Mouse (Mus musculus): ENCODE data around the gene Camk2g. TPM values are rescaled to one million over a fixed set of nuclear protein-coding genes. Genes with fewer than 3 reads are reported as not detected.

The Camk2g gene
- polyA plus RNA-seq (2015; fragmentation: Nextera tagmentation; extraction: Ambion mirVana), result 140 and 144 TPM in 2 replicates

- peaks cover 52% of the 10 kb centered on the region for H3K4me1 ChIP-seq
- peak within 1 kb of the TSS; percentile 81 for H3K27ac ChIP-seq
- peak within 1 kb of the TSS; percentile 85 for H3K4me2 ChIP-seq
- peak within 1 kb of the TSS; percentile 90 for H3K4me3 ChIP-seq
- no peaks in the 10 kb centered on the region for H3K27me3 ChIP-seq (replicated peaks)
- H3K9ac ChIP-seq, result peak within 1 kb of the TSS; percentile 88
- H3K9me3 ChIP-seq, result no peaks in the 10 kb centered on the region
- peak; percentile 90 for ATAC-seq (replicated peaks)
- WGBS, result under 1% methylated on average over 61 of the region's 76 CpGs
- peaks cover 7% of the 10 kb centered on the region; the same call in 1 of the 2 replicates for H3K36me3 ChIP-seq (replicated peaks)
Observed at GRCm38 (mm10) chr14:20793758-20794531, at the start of gene Camk2g. Camk2g (minus strand) TSS chr14:20794088.

- ATAC-seq (replicated peaks), result no peak
- no peak overlapping the region for H3K4me2 ChIP-seq
- H3K4me3 ChIP-seq, result no peak overlapping the region
- no peaks in the 10 kb centered on the region for H3K27me3 ChIP-seq (replicated peaks)
- no peaks in the 10 kb centered on the region for H3K36me3 ChIP-seq (replicated peaks)
- WGBS, result 74% methylated on average over 3 of the region's 3 CpGs
- no peak overlapping the region for H3K9ac ChIP-seq
- no peaks in the 10 kb centered on the region for H3K9me3 ChIP-seq
- no peak overlapping the region for H3K27ac ChIP-seq
- no peaks in the 10 kb centered on the region for H3K4me1 ChIP-seq
Observed at GRCm38 (mm10) chr14:20842629-20843028, 48.7 kb upstream of the Camk2g start.

GRCm38 (mm10) chr14:20841526-20841925 is 47.6 kb upstream of the Camk2g start:
- Histone ChIP-seq H3K27me3 (replicated peaks) (no peaks in the 10 kb centered on the region), H3K27ac (no peak overlapping the region), H3K4me2 (no peak overlapping the region), H3K9ac (no peak overlapping the region), H3K36me3 (replicated peaks) (no peaks in the 10 kb centered on the region), H3K9me3 (no peaks in the 10 kb centered on the region), H3K4me3 (no peak overlapping the region), H3K4me1 (peaks cover 6% of the 10 kb centered on the region)
- no peak for ATAC-seq (replicated peaks)
- WGBS, result 89% methylated on average over 2 of the region's 2 CpGs

GRCm38 (mm10) chr14:20837681-20838080 is 43.8 kb upstream of the Camk2g start:
- Histone ChIP-seq H3K9me3 (no peaks in the 10 kb centered on the region), H3K9ac (no peak overlapping the region), H3K36me3 (replicated peaks) (no peaks in the 10 kb centered on the region), H3K4me3 (no peak overlapping the region), H3K4me1 (peaks cover 11% of the 10 kb centered on the region), H3K27me3 (replicated peaks) (0 out of 2 replicates have a peak, but pooled peaks cover 3% of the 10 kb centered on the region), H3K4me2 (no peak overlapping the region), H3K27ac (no peak overlapping the region)
- 71% methylated on average over 7 of the region's 7 CpGs for WGBS
- ATAC-seq (replicated peaks), result no peak

- Histone ChIP-seq H3K4me1 (peaks cover 11% of the 10 kb centered on the region), H3K9me3 (no peaks in the 10 kb centered on the region), H3K36me3 (replicated peaks) (no peaks in the 10 kb centered on the region), H3K4me3 (peak overlapping the region; percentile 49), H3K27me3 (replicated peaks) (0 out of 2 replicates have a peak, but pooled peaks cover 3% of the 10 kb centered on the region), H3K4me2 (peak overlapping the region; percentile 98), H3K27ac (no peak overlapping the region), H3K9ac (peak overlapping the region; percentile 47)
- ATAC-seq (replicated peaks), result no peak; the same call in none of the 2 replicates
- WGBS, result 6% methylated on average over 10 of the region's 10 CpGs
Observed at GRCm38 (mm10) chr14:20836905-20837376, 43.1 kb upstream of the Camk2g start.

GRCm38 (mm10) chr14:20836171-20836904 is 42.5 kb upstream of the Camk2g start, which contains the start of gene Plau:
Plau (plus strand) TSS chr14:20836660.
- H3K4me1 ChIP-seq, result peaks cover 11% of the 10 kb centered on the region
- H3K9ac ChIP-seq, result peak within 1 kb of the TSS; percentile 47
- peak within 1 kb of the TSS; percentile 98 for H3K4me2 ChIP-seq
- WGBS, result 2% methylated on average over 33 of the region's 33 CpGs
- H3K4me3 ChIP-seq, result peak within 1 kb of the TSS; percentile 49
- ATAC-seq (replicated peaks), result peak; percentile 83
- H3K27ac ChIP-seq, result no peak within 1 kb of the TSS
- no peaks in the 10 kb centered on the region for H3K36me3 ChIP-seq (replicated peaks)
- H3K9me3 ChIP-seq, result no peaks in the 10 kb centered on the region
- H3K27me3 ChIP-seq (replicated peaks), result 0 out of 2 replicates have a peak, but pooled peaks cover 3% of the 10 kb centered on the region

GRCm38 (mm10) chr14:20834136-20834535 is 40.2 kb upstream of the Camk2g start:
- whole genome bisulfite sequencing, result 69% methylated on average over 7 of the region's 7 CpGs
- Histone ChIP-seq H3K27ac (no peak overlapping the region), H3K4me1 (peaks cover 11% of the 10 kb centered on the region), H3K27me3 (replicated peaks) (0 out of 2 replicates have a peak, but pooled peaks cover 3% of the 10 kb centered on the region), H3K9ac (no peak overlapping the region), H3K4me2 (no peak overlapping the region), H3K36me3 (replicated peaks) (no peaks in the 10 kb centered on the region), H3K9me3 (no peaks in the 10 kb centered on the region), H3K4me3 (no peak overlapping the region)
- ATAC-seq (replicated peaks), result no peak

GRCm38 (mm10) chr14:20833525-20833924 is 39.6 kb upstream of the Camk2g start:
- no peak overlapping the region for H3K4me3 ChIP-seq
- H3K27me3 ChIP-seq (replicated peaks), result 0 out of 2 replicates have a peak, but pooled peaks cover 3% of the 10 kb centered on the region
- no peak overlapping the region for H3K4me2 ChIP-seq
- no peak overlapping the region for H3K27ac ChIP-seq
- WGBS, result 88% methylated on average over 4 of the region's 4 CpGs
- no peak overlapping the region for H3K9ac ChIP-seq
- H3K36me3 ChIP-seq (replicated peaks), result no peaks in the 10 kb centered on the region
- peaks cover 11% of the 10 kb centered on the region for H3K4me1 ChIP-seq
- ATAC-seq (replicated peaks), result no peak
- no peaks in the 10 kb centered on the region for H3K9me3 ChIP-seq

GRCm38 (mm10) chr14:20831915-20832314 is 38.0 kb upstream of the Camk2g start:
- peaks cover 8% of the 10 kb centered on the region for H3K4me1 ChIP-seq
- 0 out of 2 replicates have a peak, but pooled peaks cover 3% of the 10 kb centered on the region for H3K27me3 ChIP-seq (replicated peaks)
- no peak overlapping the region for H3K4me2 ChIP-seq
- H3K4me3 ChIP-seq, result no peak overlapping the region
- H3K27ac ChIP-seq, result no peak overlapping the region
- 82% methylated on average over 1 of the region's 1 CpGs for WGBS
- no peak for ATAC-seq (replicated peaks)
- no peak overlapping the region for H3K9ac ChIP-seq
- no peaks in the 10 kb centered on the region for H3K36me3 ChIP-seq (replicated peaks)
- no peaks in the 10 kb centered on the region for H3K9me3 ChIP-seq

GRCm38 (mm10) chr14:20831141-20831910 is 37.4 kb upstream of the Camk2g start:
- no peak overlapping the region for H3K4me2 ChIP-seq
- H3K9me3 ChIP-seq, result no peaks in the 10 kb centered on the region
- 91% methylated on average over 9 of the region's 9 CpGs for WGBS
- H3K27ac ChIP-seq, result no peak overlapping the region
- H3K4me3 ChIP-seq, result no peak overlapping the region
- 0 out of 2 replicates have a peak, but pooled peaks cover 3% of the 10 kb centered on the region for H3K27me3 ChIP-seq (replicated peaks)
- H3K4me1 ChIP-seq, result peaks cover 4% of the 10 kb centered on the region
- H3K36me3 ChIP-seq (replicated peaks), result no peaks in the 10 kb centered on the region
- no peak for ATAC-seq (replicated peaks)
- no peak overlapping the region for H3K9ac ChIP-seq

- 90% methylated on average over 12 of the region's 12 CpGs for WGBS
- no peaks in the 10 kb centered on the region for H3K9me3 ChIP-seq
- ATAC-seq (replicated peaks), result no peak
Observed at GRCm38 (mm10) chr14:20829523-20830366, 35.9 kb upstream of the Camk2g start.

More at GRCm38 (mm10) chr14:20829523-20830366, 35.9 kb upstream of the Camk2g start:
- no peaks in the 10 kb centered on the region for H3K36me3 ChIP-seq (replicated peaks)
- H3K9ac ChIP-seq, result no peak overlapping the region
- no peaks in the 10 kb centered on the region for H3K4me1 ChIP-seq
- no peak overlapping the region for H3K4me3 ChIP-seq
- no peak overlapping the region for H3K27ac ChIP-seq
- 0 out of 2 replicates have a peak, but pooled peaks cover 2% of the 10 kb centered on the region for H3K27me3 ChIP-seq (replicated peaks)
- no peak overlapping the region for H3K4me2 ChIP-seq
